Mouse (Mus musculus): ENCODE measurements at regions not wholly inside any gene's neighbourhood (a gene's known extent, or its start where the extent isn't known, plus 50 kb on each side); places are given as distances from the start of the nearest gene placed in this dataset.

- DNase-seq (ENCODE audit: low spot score) (no peak), ATAC-seq (replicated peaks; ENCODE audit: low FRiP score, low TSS enrichment, low read depth) (no peak)
- Histone ChIP-seq H3K27me3 (replicated peaks; ENCODE audit: control insufficient read depth, insufficient read depth, low read length) (no peaks in the 10 kb centered on the region), H3K9ac (ENCODE audit: low read length) (no peak overlapping the region), H3K36me3 (ENCODE audit: control insufficient read depth, insufficient read depth, low read length) (no peaks in the 10 kb centered on the region), H3K4me3 (ENCODE audit: low read depth, low read length) (no peak overlapping the region), H3K4me2 (ENCODE audit: low read length) (no peak overlapping the region), H3K4me1 (replicated peaks; ENCODE audit: control insufficient read depth, insufficient read depth, low read length) (no peaks in the 10 kb centered on the region), H3K9me3 (ENCODE audit: control insufficient read depth, low read length) (no peaks in the 10 kb centered on the region), H3K27ac (ENCODE audit: low read depth) (no peak overlapping the region)
- 76% methylated on average over 2 of the region's 2 CpGs for WGBS
Observed at GRCm38 (mm10) chr13:16289633-16290032, 278.0 kb downstream of the Inhba start.

- Histone ChIP-seq H3K4me2 (ENCODE audit: low read length) (no peak overlapping the region), H3K4me3 (ENCODE audit: low read depth, low read length) (no peak overlapping the region), H3K9me3 (ENCODE audit: control insufficient read depth, low read length) (no peaks in the 10 kb centered on the region), H3K9ac (ENCODE audit: low read length) (no peak overlapping the region), H3K36me3 (ENCODE audit: control insufficient read depth, insufficient read depth, low read length) (no peaks in the 10 kb centered on the region), H3K4me1 (replicated peaks; ENCODE audit: control insufficient read depth, insufficient read depth, low read length) (no peaks in the 10 kb centered on the region), H3K27me3 (replicated peaks; ENCODE audit: control insufficient read depth, insufficient read depth, low read length) (no peaks in the 10 kb centered on the region), H3K27ac (ENCODE audit: low read depth) (no peak overlapping the region)
- 75% methylated on average over 2 of the region's 2 CpGs for WGBS
- DNase-seq (ENCODE audit: low spot score) = no peak
- ATAC-seq (replicated peaks; ENCODE audit: low FRiP score, low TSS enrichment, low read depth) = no peak
Observed at GRCm38 (mm10) chr13:16290784-16291183, 279.1 kb downstream of the Inhba start.

GRCm38 (mm10) chr13:16291661-16292291, 280.1 kb downstream of the Inhba start:
- ATAC-seq (replicated peaks; ENCODE audit: low FRiP score, low TSS enrichment, low read depth) = no peak
- Histone ChIP-seq H3K9me3 (ENCODE audit: control insufficient read depth, low read length) (no peaks in the 10 kb centered on the region), H3K27me3 (replicated peaks; ENCODE audit: control insufficient read depth, insufficient read depth, low read length) (no peaks in the 10 kb centered on the region), H3K4me3 (ENCODE audit: low read depth, low read length) (no peak overlapping the region), H3K4me2 (ENCODE audit: low read length) (no peak overlapping the region), H3K9ac (ENCODE audit: low read length) (no peak overlapping the region), H3K36me3 (ENCODE audit: control insufficient read depth, insufficient read depth, low read length) (no peaks in the 10 kb centered on the region), H3K4me1 (replicated peaks; ENCODE audit: control insufficient read depth, insufficient read depth, low read length) (no peaks in the 10 kb centered on the region), H3K27ac (ENCODE audit: low read depth) (no peak overlapping the region)
- 80% methylated on average over 6 of the region's 6 CpGs for WGBS
- DNase-seq (ENCODE audit: low spot score) = no peak

- Histone ChIP-seq H3K4me2 (ENCODE audit: low read length) (no peak overlapping the region), H3K4me1 (replicated peaks; ENCODE audit: control insufficient read depth, insufficient read depth, low read length) (no peaks in the 10 kb centered on the region), H3K9me3 (ENCODE audit: control insufficient read depth, low read length) (no peaks in the 10 kb centered on the region), H3K9ac (ENCODE audit: low read length) (no peak overlapping the region), H3K36me3 (ENCODE audit: control insufficient read depth, insufficient read depth, low read length) (no peaks in the 10 kb centered on the region), H3K27ac (ENCODE audit: low read depth) (no peak overlapping the region), H3K27me3 (replicated peaks; ENCODE audit: control insufficient read depth, insufficient read depth, low read length) (no peaks in the 10 kb centered on the region), H3K4me3 (ENCODE audit: low read depth, low read length) (no peak overlapping the region)
- DNase-seq (ENCODE audit: low spot score) (no peak), ATAC-seq (replicated peaks; ENCODE audit: low FRiP score, low TSS enrichment, low read depth) (no peak)
- WGBS = 67% methylated on average over 2 of the region's 2 CpGs
Observed at GRCm38 (mm10) chr13:16299756-16300155, 288.1 kb downstream of the Inhba start.

- Histone ChIP-seq H3K27ac (ENCODE audit: low read depth) (no peak overlapping the region), H3K27me3 (replicated peaks; ENCODE audit: control insufficient read depth, insufficient read depth, low read length) (no peaks in the 10 kb centered on the region), H3K4me1 (replicated peaks; ENCODE audit: control insufficient read depth, insufficient read depth, low read length) (no peaks in the 10 kb centered on the region), H3K9ac (ENCODE audit: low read length) (no peak overlapping the region), H3K36me3 (ENCODE audit: control insufficient read depth, insufficient read depth, low read length) (no peaks in the 10 kb centered on the region), H3K4me2 (ENCODE audit: low read length) (no peak overlapping the region), H3K4me3 (ENCODE audit: low read depth, low read length) (no peak overlapping the region), H3K9me3 (ENCODE audit: control insufficient read depth, low read length) (no peaks in the 10 kb centered on the region)
- DNase-seq (ENCODE audit: low spot score) = no peak
- no peak for ATAC-seq (replicated peaks; ENCODE audit: low FRiP score, low TSS enrichment, low read depth)
- WGBS = 91% methylated on average over 2 of the region's 2 CpGs
Observed at GRCm38 (mm10) chr13:16314669-16315068, 303.0 kb downstream of the Inhba start.

- no peaks in the 10 kb centered on the region for H3K4me1 ChIP-seq (replicated peaks; ENCODE audit: control insufficient read depth, insufficient read depth, low read length)
- ATAC-seq (replicated peaks; ENCODE audit: low FRiP score, low TSS enrichment, low read depth) (no peak), DNase-seq (ENCODE audit: low spot score) (no peak)
- H3K27ac ChIP-seq (ENCODE audit: low read depth) = no peak overlapping the region
- no peak overlapping the region for H3K4me2 ChIP-seq (ENCODE audit: low read length)
- no peak overlapping the region for H3K9ac ChIP-seq (ENCODE audit: low read length)
- no peaks in the 10 kb centered on the region for H3K27me3 ChIP-seq (replicated peaks; ENCODE audit: control insufficient read depth, insufficient read depth, low read length)
- no peaks in the 10 kb centered on the region for H3K9me3 ChIP-seq (ENCODE audit: control insufficient read depth, low read length)
- H3K36me3 ChIP-seq (ENCODE audit: control insufficient read depth, insufficient read depth, low read length) = no peaks in the 10 kb centered on the region
- no peak overlapping the region for H3K4me3 ChIP-seq (ENCODE audit: low read depth, low read length)
- WGBS = 73% methylated on average over 2 of the region's 2 CpGs
Observed at GRCm38 (mm10) chr13:16315689-16316088, 304.0 kb downstream of the Inhba start.

GRCm38 (mm10) chr13:16316581-16316980, 304.9 kb downstream of the Inhba start:
- H3K27me3 ChIP-seq (replicated peaks; ENCODE audit: control insufficient read depth, insufficient read depth, low read length) = no peaks in the 10 kb centered on the region
- WGBS = 78% methylated on average over 2 of the region's 2 CpGs
- no peaks in the 10 kb centered on the region for H3K4me1 ChIP-seq (replicated peaks; ENCODE audit: control insufficient read depth, insufficient read depth, low read length)
- DNase-seq (ENCODE audit: low spot score) (no peak), ATAC-seq (replicated peaks; ENCODE audit: low FRiP score, low TSS enrichment, low read depth) (no peak)
- H3K27ac ChIP-seq (ENCODE audit: low read depth) = no peak overlapping the region
- no peaks in the 10 kb centered on the region for H3K36me3 ChIP-seq (ENCODE audit: control insufficient read depth, insufficient read depth, low read length)
- H3K9me3 ChIP-seq (ENCODE audit: control insufficient read depth, low read length) = no peaks in the 10 kb centered on the region
- H3K4me2 ChIP-seq (ENCODE audit: low read length) = no peak overlapping the region
- H3K4me3 ChIP-seq (ENCODE audit: low read depth, low read length) = no peak overlapping the region
- no peak overlapping the region for H3K9ac ChIP-seq (ENCODE audit: low read length)

GRCm38 (mm10) chr13:16317412-16317811, 305.8 kb downstream of the Inhba start:
- no peaks in the 10 kb centered on the region for H3K36me3 ChIP-seq (ENCODE audit: control insufficient read depth, insufficient read depth, low read length)
- no peaks in the 10 kb centered on the region for H3K9me3 ChIP-seq (ENCODE audit: control insufficient read depth, low read length)
- DNase-seq (ENCODE audit: low spot score) (no peak), ATAC-seq (replicated peaks; ENCODE audit: low FRiP score, low TSS enrichment, low read depth) (no peak)
- H3K4me1 ChIP-seq (replicated peaks; ENCODE audit: control insufficient read depth, insufficient read depth, low read length) = no peaks in the 10 kb centered on the region
- WGBS = 18% methylated on average over 3 of the region's 3 CpGs
- no peak overlapping the region for H3K4me3 ChIP-seq (ENCODE audit: low read depth, low read length)
- no peak overlapping the region for H3K27ac ChIP-seq (ENCODE audit: low read depth)
- no peak overlapping the region for H3K4me2 ChIP-seq (ENCODE audit: low read length)
- H3K9ac ChIP-seq (ENCODE audit: low read length) = no peak overlapping the region
- H3K27me3 ChIP-seq (replicated peaks; ENCODE audit: control insufficient read depth, insufficient read depth, low read length) = no peaks in the 10 kb centered on the region

GRCm38 (mm10) chr13:16320392-16320791, 308.7 kb downstream of the Inhba start:
- WGBS = 84% methylated on average over 4 of the region's 4 CpGs

More at GRCm38 (mm10) chr13:16320392-16320791, 308.7 kb downstream of the Inhba start:
- H3K9ac ChIP-seq (ENCODE audit: low read length) = no peak overlapping the region
- H3K4me2 ChIP-seq (ENCODE audit: low read length) = no peak overlapping the region
- H3K27ac ChIP-seq (ENCODE audit: low read depth) = no peak overlapping the region
- no peaks in the 10 kb centered on the region for H3K27me3 ChIP-seq (replicated peaks; ENCODE audit: control insufficient read depth, insufficient read depth, low read length)
- H3K9me3 ChIP-seq (ENCODE audit: control insufficient read depth, low read length) = no peaks in the 10 kb centered on the region
- H3K4me1 ChIP-seq (replicated peaks; ENCODE audit: control insufficient read depth, insufficient read depth, low read length) = no peaks in the 10 kb centered on the region
- ATAC-seq (replicated peaks; ENCODE audit: low FRiP score, low TSS enrichment, low read depth) (no peak), DNase-seq (ENCODE audit: low spot score) (no peak)
- no peak overlapping the region for H3K4me3 ChIP-seq (ENCODE audit: low read depth, low read length)
- H3K36me3 ChIP-seq (ENCODE audit: control insufficient read depth, insufficient read depth, low read length) = no peaks in the 10 kb centered on the region

Data from intestine, embryonic 14.5 days (tissue).